Mouse (Mus musculus): ENCODE results near the gene Dhx8.
A peak's percentile ranks its signal among the peaks of the same experiment; 100 is the strongest.

The Dhx8 gene

DNA sequence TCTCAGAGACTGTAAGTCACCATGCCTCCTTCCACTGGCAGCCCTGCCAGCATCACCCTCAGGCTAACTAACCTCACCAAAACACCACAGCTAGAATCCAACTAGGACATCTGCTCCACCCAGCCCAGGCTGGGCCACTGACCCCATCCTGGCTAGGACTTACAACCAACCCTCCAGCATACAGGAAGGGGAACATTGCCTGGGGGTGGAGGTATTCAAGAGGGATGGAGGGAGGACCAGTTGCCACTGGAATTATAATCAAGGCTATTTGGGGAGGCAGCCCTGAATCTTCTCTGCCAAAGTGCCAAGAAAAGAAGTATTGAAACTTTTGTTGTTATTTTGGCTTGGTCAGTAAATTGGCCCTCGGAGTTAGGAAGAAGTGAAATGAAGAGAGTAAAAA is 50.4 kb downstream of the Dhx8 start:
- H3K36me3 ChIP-seq (ENCODE audit: insufficient read depth, low read length) = peaks cover 35% of the 10 kb centered on the region

DNA sequence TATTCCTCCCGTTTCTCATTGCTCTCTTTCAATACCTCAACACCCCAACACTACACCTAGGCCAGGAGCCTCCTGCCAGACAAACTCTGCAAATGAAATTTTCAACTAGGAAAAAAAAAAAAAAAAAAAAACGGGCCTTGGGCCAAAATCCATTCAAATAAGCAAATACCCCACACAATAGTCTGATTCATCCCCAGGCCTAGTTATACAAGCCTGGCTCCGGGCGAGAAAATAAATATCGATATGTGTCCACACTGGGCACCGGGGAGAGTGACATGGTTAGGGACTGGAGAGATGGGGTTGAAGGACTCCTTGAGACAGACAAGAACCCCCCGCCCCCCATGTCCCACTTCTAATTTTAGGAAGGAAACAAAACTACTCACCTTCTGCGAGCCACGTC is 50.9 kb downstream of the Dhx8 start:
- Histone ChIP-seq H3K9me3 (ENCODE audit: low read length) (no peaks in the 10 kb centered on the region), H3K4me3 (replicated peaks; ENCODE audit: low read length) (peak overlapping the region; percentile 88), H3K27me3 (ENCODE audit: insufficient read depth, low read length) (peaks cover 16% of the 10 kb centered on the region), H3K36me3 (ENCODE audit: insufficient read depth, low read length) (peaks cover 30% of the 10 kb centered on the region), H3K4me1 (replicated peaks; ENCODE audit: low read depth, low read length) (peaks cover 86% of the 10 kb centered on the region)
- TF ChIP-seq CTCF (conservative IDR thresholded peaks at IDR 0.05; ENCODE audit: low read length) = no peak
- no peak for TF ChIP-seq NANOG (IDR thresholded peaks at IDR 0.05; ENCODE audit: borderline replicate concordance, low read length)
- TF ChIP-seq POU5F1 (IDR thresholded peaks at IDR 0.05; ENCODE audit: borderline replicate concordance, low read length) = no peak

More for the DNA sequence above, 50.4 kb downstream of the Dhx8 start:
- Histone ChIP-seq H3K27me3 (ENCODE audit: insufficient read depth, low read length) (peaks cover 14% of the 10 kb centered on the region), H3K9me3 (ENCODE audit: low read length) (no peaks in the 10 kb centered on the region), H3K4me1 (replicated peaks; ENCODE audit: low read depth, low read length) (peaks cover 86% of the 10 kb centered on the region), H3K4me3 (replicated peaks; ENCODE audit: low read length) (peak overlapping the region; percentile 88; the same call in 1 of the 2 replicates)
- no peak for TF ChIP-seq CTCF (conservative IDR thresholded peaks at IDR 0.05; ENCODE audit: low read length)
- TF ChIP-seq NANOG (IDR thresholded peaks at IDR 0.05; ENCODE audit: borderline replicate concordance, low read length) = no peak
- TF ChIP-seq POU5F1 (IDR thresholded peaks at IDR 0.05; ENCODE audit: borderline replicate concordance, low read length) = no peak

DNA sequence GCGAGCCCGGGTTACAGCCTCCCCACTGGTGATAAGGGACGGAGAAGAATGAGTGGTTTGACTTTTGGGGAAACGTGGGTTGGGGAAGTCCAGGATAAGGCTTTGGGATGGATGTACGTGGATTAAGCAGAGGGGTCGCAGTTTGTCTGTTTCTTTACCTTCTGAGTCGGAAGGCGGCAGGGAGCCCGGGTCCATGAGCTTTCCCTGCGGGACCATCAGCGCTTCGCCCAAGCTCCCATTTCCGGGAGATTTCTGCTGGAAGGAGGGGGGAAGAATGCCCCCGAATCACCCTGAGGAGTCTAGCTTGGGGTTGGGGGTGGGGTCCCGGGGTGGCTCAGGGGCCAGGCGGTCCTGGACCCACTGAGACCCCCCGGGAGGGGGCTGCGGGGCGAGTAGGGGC is 51.4 kb downstream of the Dhx8 start:
- Histone ChIP-seq H3K36me3 (ENCODE audit: insufficient read depth, low read length) (peaks cover 28% of the 10 kb centered on the region), H3K4me1 (replicated peaks; ENCODE audit: low read depth, low read length) (peaks cover 85% of the 10 kb centered on the region)

DNA sequence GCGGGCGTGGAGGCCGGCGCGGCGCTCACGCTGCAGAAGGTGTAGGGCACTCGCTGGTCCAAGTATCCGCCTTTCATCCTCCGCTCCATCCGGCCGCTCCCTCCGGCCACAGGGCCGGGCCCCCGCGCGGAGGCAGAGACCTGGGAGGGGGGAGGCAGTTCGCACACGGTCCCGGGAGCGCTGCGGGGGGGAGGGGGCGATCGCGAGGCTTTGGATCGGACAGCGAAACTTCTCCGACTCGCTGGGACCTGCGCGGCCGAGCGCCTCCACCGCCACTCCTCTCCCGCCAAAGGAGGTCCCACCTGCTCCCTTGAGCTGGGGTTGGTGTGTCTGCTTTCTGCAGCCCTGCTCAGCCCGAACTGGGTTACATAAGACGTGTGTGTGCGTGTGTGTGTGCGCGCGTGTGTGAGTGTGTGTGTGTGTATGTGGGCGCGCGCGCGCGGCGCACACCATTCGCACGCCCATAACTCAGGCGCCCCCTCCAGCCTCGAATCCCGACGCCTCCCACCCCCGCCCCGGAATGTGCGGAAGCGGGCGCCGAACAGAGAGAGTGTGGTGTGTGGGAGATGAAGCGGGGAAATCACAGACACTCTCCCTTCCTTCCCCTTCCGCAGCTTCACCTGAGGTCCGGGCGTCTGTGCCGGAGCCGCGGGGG is 51.9 kb downstream of the Dhx8 start:
- peaks cover 86% of the 10 kb centered on the region for H3K4me1 ChIP-seq (replicated peaks; ENCODE audit: low read depth, low read length)
- H3K36me3 ChIP-seq (ENCODE audit: insufficient read depth, low read length) = peaks cover 24% of the 10 kb centered on the region
- peaks cover 21% of the 10 kb centered on the region for H3K27me3 ChIP-seq (ENCODE audit: insufficient read depth, low read length)
- peak overlapping the region; percentile 88 for H3K4me3 ChIP-seq (replicated peaks; ENCODE audit: low read length)
- no peaks in the 10 kb centered on the region for H3K9me3 ChIP-seq (ENCODE audit: low read length)
- TF ChIP-seq CTCF (conservative IDR thresholded peaks at IDR 0.05; ENCODE audit: low read length) (no peak), NANOG (IDR thresholded peaks at IDR 0.05; ENCODE audit: borderline replicate concordance, low read length) (no peak), POU5F1 (IDR thresholded peaks at IDR 0.05; ENCODE audit: borderline replicate concordance, low read length) (no peak)

More for the DNA sequence above, 51.4 kb downstream of the Dhx8 start:
- H3K9me3 ChIP-seq (ENCODE audit: low read length) = no peaks in the 10 kb centered on the region
- H3K27me3 ChIP-seq (ENCODE audit: insufficient read depth, low read length) = peaks cover 16% of the 10 kb centered on the region
- TF ChIP-seq NANOG (IDR thresholded peaks at IDR 0.05; ENCODE audit: borderline replicate concordance, low read length) (no peak), CTCF (conservative IDR thresholded peaks at IDR 0.05; ENCODE audit: low read length) (no peak), POU5F1 (IDR thresholded peaks at IDR 0.05; ENCODE audit: borderline replicate concordance, low read length) (no peak)
- peak overlapping the region; percentile 88 for H3K4me3 ChIP-seq (replicated peaks; ENCODE audit: low read length)

DNA sequence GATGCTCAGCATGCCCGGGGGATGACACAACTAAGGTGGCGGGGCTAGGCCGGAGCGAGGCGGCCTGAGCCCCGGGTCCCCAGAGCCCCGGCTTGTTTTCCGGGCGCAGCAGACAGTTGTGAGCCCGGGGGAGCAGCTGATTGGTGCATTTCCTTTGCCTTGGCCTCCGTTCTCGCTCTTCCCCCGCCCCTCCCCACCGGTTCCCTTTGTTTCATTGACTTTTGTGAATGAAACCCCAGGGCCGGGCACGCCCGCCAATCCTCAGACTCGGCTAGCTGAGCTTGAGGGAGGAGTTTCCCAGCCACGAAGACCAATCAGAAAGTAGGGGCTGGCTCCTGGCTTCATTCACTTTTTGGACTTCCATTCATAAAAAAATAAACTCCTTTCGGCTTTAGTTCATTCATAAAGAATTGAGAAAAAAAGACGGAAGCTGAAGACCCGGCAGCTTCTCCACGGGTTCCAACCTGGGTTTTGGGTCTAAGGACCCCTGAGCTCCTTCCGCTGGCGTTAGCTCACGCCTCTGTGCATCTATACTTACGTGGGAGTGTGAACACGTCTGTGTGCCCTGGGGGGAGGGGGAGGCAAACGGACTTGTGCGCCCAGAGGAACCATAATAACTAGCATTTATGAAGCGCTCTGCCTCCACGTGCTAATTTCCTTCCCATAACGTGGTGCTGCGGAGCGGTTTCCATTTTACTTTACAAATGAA is 52.6 kb downstream of the Dhx8 start, which contains the start of gene Etv4:
Gene Etv4, minus strand, starts transcription at position 229 of the 709 bp plus-strand sequence.
- TF ChIP-seq CTCF (conservative IDR thresholded peaks at IDR 0.05; ENCODE audit: low read length) (no peak), POU5F1 (IDR thresholded peaks at IDR 0.05; ENCODE audit: borderline replicate concordance, low read length) (no peak), NANOG (IDR thresholded peaks at IDR 0.05; ENCODE audit: borderline replicate concordance, low read length) (no peak)
- Histone ChIP-seq H3K9me3 (ENCODE audit: low read length) (no peaks in the 10 kb centered on the region), H3K4me1 (replicated peaks; ENCODE audit: low read depth, low read length) (peaks cover 80% of the 10 kb centered on the region), H3K4me3 (replicated peaks; ENCODE audit: low read length) (peak within 1 kb of the TSS; percentile 88), H3K36me3 (ENCODE audit: insufficient read depth, low read length) (peaks cover 17% of the 10 kb centered on the region; the same call in 1 of the 2 replicates), H3K27me3 (ENCODE audit: insufficient read depth, low read length) (peaks cover 21% of the 10 kb centered on the region)

DNA sequence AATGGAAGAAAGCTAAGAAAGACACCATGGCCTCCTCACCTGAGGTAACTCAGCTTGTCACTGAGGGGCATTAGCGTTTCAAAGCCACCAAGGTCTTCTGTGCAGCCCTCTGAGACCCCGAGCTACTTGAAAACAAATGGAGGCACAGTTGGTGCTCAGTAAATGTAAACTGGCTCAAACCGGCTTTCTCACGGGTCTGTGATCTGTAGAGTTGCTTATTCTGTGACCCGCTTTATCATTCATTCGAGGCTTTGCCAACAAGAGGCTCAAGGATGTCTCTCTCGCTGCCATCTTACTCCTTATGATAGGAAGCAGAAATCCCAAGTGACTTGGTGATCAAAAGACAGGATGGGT is 53.1 kb downstream of the Dhx8 start:
- H3K4me1 ChIP-seq (replicated peaks; ENCODE audit: low read depth, low read length) = peaks cover 80% of the 10 kb centered on the region
- peaks cover 21% of the 10 kb centered on the region for H3K27me3 ChIP-seq (ENCODE audit: insufficient read depth, low read length)
- H3K4me3 ChIP-seq (replicated peaks; ENCODE audit: low read length) = peak overlapping the region; percentile 88
- peaks cover 13% of the 10 kb centered on the region; the same call in 1 of the 2 replicates for H3K36me3 ChIP-seq (ENCODE audit: insufficient read depth, low read length)
- H3K9me3 ChIP-seq (ENCODE audit: low read length) = no peaks in the 10 kb centered on the region
- TF ChIP-seq CTCF (conservative IDR thresholded peaks at IDR 0.05; ENCODE audit: low read length) = no peak
- 0 out of 2 replicates have a peak, but pooled peaks have one; percentile 39 for TF ChIP-seq NANOG (IDR thresholded peaks at IDR 0.05; ENCODE audit: borderline replicate concordance, low read length)

DNA sequence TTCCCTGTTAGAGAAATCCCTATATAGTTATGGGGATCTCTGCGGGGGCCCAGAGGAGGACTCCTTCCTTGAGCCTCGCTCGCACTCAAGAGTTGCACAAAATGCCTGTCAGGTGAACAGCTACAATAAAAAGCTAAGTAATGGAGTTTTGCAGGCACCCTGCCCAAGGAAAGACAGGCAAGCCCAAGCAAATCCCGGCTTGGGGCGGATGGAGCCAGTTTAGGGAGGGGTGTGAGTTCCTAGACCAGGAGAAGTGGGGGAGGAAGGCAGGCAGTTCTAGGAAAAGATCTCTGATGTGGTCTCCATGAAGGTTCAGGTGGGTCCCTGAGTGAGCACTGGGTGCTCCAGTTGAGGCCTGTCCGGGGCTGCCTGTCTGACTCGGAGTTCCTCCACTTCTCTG is 53.9 kb downstream of the Dhx8 start:
- peaks cover 80% of the 10 kb centered on the region for H3K4me1 ChIP-seq (replicated peaks; ENCODE audit: low read depth, low read length)
- TF ChIP-seq NANOG (IDR thresholded peaks at IDR 0.05; ENCODE audit: borderline replicate concordance, low read length) (no peak), POU5F1 (IDR thresholded peaks at IDR 0.05; ENCODE audit: borderline replicate concordance, low read length) (no peak), CTCF (conservative IDR thresholded peaks at IDR 0.05; ENCODE audit: low read length) (no peak)

DNA sequence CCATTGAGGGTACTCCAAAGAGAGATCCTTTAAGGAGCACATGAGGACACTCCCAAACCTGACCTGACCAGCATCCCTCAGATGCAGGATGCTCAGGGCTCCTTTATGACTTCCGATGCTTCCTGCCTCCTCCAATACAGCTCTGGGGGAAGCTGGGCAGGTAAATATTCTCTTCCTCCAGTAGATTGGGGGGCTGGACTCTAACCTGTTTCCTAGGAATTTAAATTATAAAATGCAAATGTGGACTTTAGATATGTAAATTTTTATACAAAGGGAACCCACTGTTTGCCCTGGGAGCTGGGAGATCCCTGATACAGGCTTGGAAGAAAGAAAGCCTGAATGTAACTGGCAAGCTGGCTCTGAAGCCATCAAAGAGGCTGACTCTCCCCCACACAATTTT is 54.7 kb downstream of the Dhx8 start:
- H3K36me3 ChIP-seq (ENCODE audit: insufficient read depth, low read length) = peaks cover 4% of the 10 kb centered on the region; the same call in 1 of the 2 replicates
- no peaks in the 10 kb centered on the region for H3K9me3 ChIP-seq (ENCODE audit: low read length)
- no peak for TF ChIP-seq CTCF (conservative IDR thresholded peaks at IDR 0.05; ENCODE audit: low read length)
- peak; percentile 59 for TF ChIP-seq POU5F1 (IDR thresholded peaks at IDR 0.05; ENCODE audit: borderline replicate concordance, low read length)
- no peak; the same call in 1 of the 2 replicates for TF ChIP-seq NANOG (IDR thresholded peaks at IDR 0.05; ENCODE audit: borderline replicate concordance, low read length)
- H3K4me3 ChIP-seq (replicated peaks; ENCODE audit: low read length) = peak overlapping the region; percentile 88
- H3K27me3 ChIP-seq (ENCODE audit: insufficient read depth, low read length) = peaks cover 18% of the 10 kb centered on the region
- H3K4me1 ChIP-seq (replicated peaks; ENCODE audit: low read depth, low read length) = peaks cover 80% of the 10 kb centered on the region

More for the DNA sequence above, 53.9 kb downstream of the Dhx8 start:
- H3K27me3 ChIP-seq (ENCODE audit: insufficient read depth, low read length) = peaks cover 18% of the 10 kb centered on the region
- H3K36me3 ChIP-seq (ENCODE audit: insufficient read depth, low read length) = peaks cover 7% of the 10 kb centered on the region; the same call in 1 of the 2 replicates
- H3K9me3 ChIP-seq (ENCODE audit: low read length) = no peaks in the 10 kb centered on the region
- peak overlapping the region; percentile 88 for H3K4me3 ChIP-seq (replicated peaks; ENCODE audit: low read length)
